Mouse (Mus musculus): ENCODE measurements around the gene Snx1. TPM values are rescaled to one million over a fixed set of nuclear protein-coding genes. Genes with fewer than 3 reads are reported as not detected.

Snx1 gene
- polyA plus RNA-seq, 1 experiment from 2014 or later = 142 TPM

DNA sequence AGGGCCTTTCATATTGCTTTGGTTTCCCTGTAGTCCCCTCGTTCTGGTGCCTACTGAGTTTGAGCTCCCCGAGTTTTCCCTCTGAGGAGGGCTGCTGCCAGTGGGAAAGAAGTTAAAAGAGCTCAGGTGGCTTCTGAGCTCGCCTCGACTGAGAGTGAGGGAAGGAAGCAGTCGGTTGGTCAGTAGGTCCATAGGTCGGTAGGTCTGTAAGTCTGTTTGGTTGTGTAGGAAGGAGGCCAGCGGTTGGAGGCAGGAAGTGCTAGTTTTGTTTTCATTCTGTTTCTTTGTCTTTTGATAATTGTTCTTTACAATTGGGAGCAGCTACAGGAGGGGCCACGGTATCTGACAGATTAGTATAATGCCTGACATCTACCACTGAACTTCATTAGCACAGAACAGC is 16.3 kb downstream of the Snx1 start:
- Histone ChIP-seq H3K36me3 (peaks cover 69% of the 10 kb centered on the region), H3K4me3 (replicated peaks) (no peak overlapping the region), H3K9me3 (replicated peaks) (no peaks in the 10 kb centered on the region), H3K27ac (peak overlapping the region; percentile 77), H3K27me3 (no peaks in the 10 kb centered on the region), H3K4me2 (no peak overlapping the region), H3K4me1 (0 out of 2 replicates have a peak, but pooled peaks cover 7% of the 10 kb centered on the region), H3K9ac (no peak overlapping the region)
- no peak for ATAC-seq (replicated peaks; ENCODE audit: low FRiP score)
- WGBS = 64% methylated on average over 8 of the region's 8 CpGs

GRCm38 (mm10) chr9:66109574-66109973 is 16.8 kb downstream of the Snx1 start:
- H3K4me2 ChIP-seq = no peak overlapping the region
- peaks cover 69% of the 10 kb centered on the region for H3K36me3 ChIP-seq
- no peak overlapping the region for H3K27ac ChIP-seq
- H3K9ac ChIP-seq = no peak overlapping the region
- no peaks in the 10 kb centered on the region for H3K9me3 ChIP-seq (replicated peaks)
- no peak for ATAC-seq (replicated peaks; ENCODE audit: low FRiP score)
- no peaks in the 10 kb centered on the region for H3K27me3 ChIP-seq
- H3K4me3 ChIP-seq (replicated peaks) = no peak overlapping the region
- H3K4me1 ChIP-seq = 0 out of 2 replicates have a peak, but pooled peaks cover 7% of the 10 kb centered on the region
- WGBS = 95% methylated on average over 1 of the region's 1 CpGs

GRCm38 (mm10) chr9:66105168-66105567 is 21.2 kb downstream of the Snx1 start:
- H3K27me3 ChIP-seq = no peaks in the 10 kb centered on the region
- peak overlapping the region; percentile 39 for H3K27ac ChIP-seq
- H3K4me2 ChIP-seq = no peak overlapping the region
- WGBS = 82% methylated on average over 8 of the region's 8 CpGs
- no peak for ATAC-seq (replicated peaks; ENCODE audit: low FRiP score)
- no peak overlapping the region for H3K9ac ChIP-seq
- H3K36me3 ChIP-seq = peaks cover 90% of the 10 kb centered on the region
- H3K4me3 ChIP-seq (replicated peaks) = no peak overlapping the region
- no peaks in the 10 kb centered on the region for H3K4me1 ChIP-seq
- no peaks in the 10 kb centered on the region for H3K9me3 ChIP-seq (replicated peaks)

- no peak for ATAC-seq (replicated peaks; ENCODE audit: low FRiP score)
- no peaks in the 10 kb centered on the region for H3K4me1 ChIP-seq
- H3K27me3 ChIP-seq = no peaks in the 10 kb centered on the region
- no peak overlapping the region for H3K4me3 ChIP-seq (replicated peaks)
- WGBS = 93% methylated on average over 4 of the region's 4 CpGs
- peaks cover 95% of the 10 kb centered on the region for H3K36me3 ChIP-seq
- no peak overlapping the region for H3K9ac ChIP-seq
- H3K27ac ChIP-seq = 0 out of 2 replicates have a peak overlapping the region, but pooled peaks have one; percentile 18
- no peaks in the 10 kb centered on the region for H3K9me3 ChIP-seq (replicated peaks)
- H3K4me2 ChIP-seq = no peak overlapping the region
Measured at GRCm38 (mm10) chr9:66104601-66105000, 21.8 kb downstream of the Snx1 start.

DNA sequence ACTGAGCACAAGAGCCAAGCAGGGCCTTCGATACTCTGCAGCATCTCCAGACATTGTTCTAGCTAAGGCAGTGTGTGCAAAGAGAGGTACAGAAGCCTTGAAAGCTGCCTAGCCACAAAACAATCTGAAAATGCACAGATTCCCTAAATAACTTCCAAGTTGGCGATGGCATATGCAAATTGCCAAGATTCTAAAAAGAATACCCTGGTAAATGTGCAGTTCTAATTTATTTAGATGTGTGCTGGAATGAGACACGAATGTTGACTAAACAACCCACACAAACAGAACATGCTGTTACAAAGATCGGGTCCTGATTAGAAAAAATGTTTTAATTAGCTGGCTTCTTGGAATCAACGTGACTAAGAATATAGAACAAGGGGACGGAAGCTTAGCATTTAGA is 23.7 kb downstream of the Snx1 start:
- 90% methylated on average over 6 of the region's 6 CpGs for WGBS
- no peaks in the 10 kb centered on the region for H3K9me3 ChIP-seq (replicated peaks)
- no peaks in the 10 kb centered on the region for H3K27me3 ChIP-seq
- H3K9ac ChIP-seq = no peak overlapping the region
- no peak overlapping the region for H3K4me3 ChIP-seq (replicated peaks)
- H3K27ac ChIP-seq = no peak overlapping the region
- H3K36me3 ChIP-seq = peaks cover 94% of the 10 kb centered on the region
- H3K4me1 ChIP-seq = no peaks in the 10 kb centered on the region
- no peak overlapping the region for H3K4me2 ChIP-seq
- ATAC-seq (replicated peaks; ENCODE audit: low FRiP score) = no peak

DNA sequence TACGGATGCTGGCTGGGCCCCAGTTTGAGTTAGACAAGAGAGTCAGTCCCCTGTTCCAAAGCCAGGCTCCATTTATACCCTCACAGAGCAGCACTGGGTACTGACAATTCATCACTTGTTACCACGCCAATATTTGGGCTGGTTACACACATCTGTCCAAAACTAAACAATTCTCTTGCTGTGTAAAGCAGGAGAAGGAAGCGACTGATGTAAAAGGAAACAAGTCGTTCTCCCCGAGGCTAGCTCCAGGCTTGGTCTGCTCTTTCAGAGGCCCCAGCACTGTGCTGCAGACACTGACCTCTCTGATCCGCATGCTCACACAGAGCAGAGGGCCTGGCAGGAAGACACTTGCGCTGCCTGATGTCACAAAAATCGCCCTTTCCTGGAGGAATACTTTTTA is 24.8 kb downstream of the Snx1 start:
- no peaks in the 10 kb centered on the region for H3K27me3 ChIP-seq
- H3K4me1 ChIP-seq = no peaks in the 10 kb centered on the region
- 87% methylated on average over 8 of the region's 8 CpGs for WGBS
- no peaks in the 10 kb centered on the region for H3K9me3 ChIP-seq (replicated peaks)
- H3K4me2 ChIP-seq = no peak overlapping the region
- ATAC-seq (replicated peaks; ENCODE audit: low FRiP score) = no peak
- no peak overlapping the region for H3K4me3 ChIP-seq (replicated peaks)
- no peak overlapping the region for H3K27ac ChIP-seq
- H3K36me3 ChIP-seq = peaks cover 96% of the 10 kb centered on the region
- H3K9ac ChIP-seq = no peak overlapping the region

- H3K4me3 ChIP-seq (replicated peaks) = no peak overlapping the region
- H3K4me1 ChIP-seq = peaks cover 18% of the 10 kb centered on the region; the same call in 1 of the 2 replicates
- 62% methylated on average over 2 of the region's 2 CpGs for WGBS
- no peak overlapping the region for H3K9ac ChIP-seq
- H3K27me3 ChIP-seq = no peaks in the 10 kb centered on the region
- peaks cover 95% of the 10 kb centered on the region for H3K36me3 ChIP-seq
- H3K9me3 ChIP-seq (replicated peaks) = no peaks in the 10 kb centered on the region
- H3K27ac ChIP-seq = 0 out of 2 replicates have a peak overlapping the region, but pooled peaks have one; percentile 13
- no peak overlapping the region for H3K4me2 ChIP-seq
- no peak for ATAC-seq (replicated peaks; ENCODE audit: low FRiP score)
Measured at GRCm38 (mm10) chr9:66092664-66093063, 33.7 kb downstream of the Snx1 start.

DNA sequence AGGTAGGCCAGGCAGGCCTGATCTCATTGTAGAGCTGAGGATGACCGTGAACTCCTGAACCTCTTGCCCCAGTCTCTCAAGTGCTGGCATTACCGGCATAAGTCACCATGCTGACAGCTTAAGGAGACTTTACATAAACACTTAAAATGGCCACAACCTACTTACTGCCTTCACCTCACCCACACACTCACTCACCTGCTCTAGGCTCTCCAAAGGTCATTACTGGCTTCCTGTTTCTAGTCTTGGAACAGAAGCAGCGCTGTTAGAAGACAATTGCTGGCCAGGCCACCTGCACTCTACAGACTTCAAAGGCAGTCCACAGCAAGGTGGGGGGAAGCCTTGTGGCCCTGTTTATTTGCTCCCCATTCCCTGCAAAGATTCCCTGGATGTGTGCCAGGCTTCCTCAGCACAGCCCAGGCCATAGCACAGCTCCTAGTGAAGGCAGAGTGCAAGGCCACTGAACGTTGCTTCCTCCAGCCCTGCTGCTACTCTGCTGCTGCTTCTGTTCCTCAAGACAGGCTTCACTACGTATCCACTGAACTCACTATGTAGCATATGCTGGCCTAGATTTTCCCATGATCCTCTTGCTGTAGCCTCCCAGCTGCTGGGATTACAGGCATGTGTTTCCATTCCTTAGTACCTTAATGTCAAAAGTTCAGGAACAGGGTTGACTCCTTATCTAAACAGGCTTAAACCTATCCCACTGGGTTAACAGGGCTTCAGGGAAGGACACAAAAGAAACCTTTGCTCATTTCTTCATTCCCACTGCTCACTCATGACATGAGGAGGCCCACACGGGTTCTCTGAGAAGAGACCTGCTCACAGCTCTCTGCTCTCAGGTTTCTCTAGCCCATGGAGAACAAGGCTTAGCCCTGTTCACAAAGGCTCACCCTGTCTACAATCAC is 34.8 kb downstream of the Snx1 start:
- peak overlapping the region; percentile 60 for H3K27ac ChIP-seq
- H3K9me3 ChIP-seq (replicated peaks) = no peaks in the 10 kb centered on the region
- no peak overlapping the region for H3K4me3 ChIP-seq (replicated peaks)
- H3K4me2 ChIP-seq = no peak overlapping the region
- H3K9ac ChIP-seq = no peak overlapping the region
- ATAC-seq (replicated peaks; ENCODE audit: low FRiP score) = no peak
- WGBS = 48% methylated on average over 6 of the region's 6 CpGs
- peaks cover 18% of the 10 kb centered on the region; the same call in 1 of the 2 replicates for H3K4me1 ChIP-seq
- H3K27me3 ChIP-seq = no peaks in the 10 kb centered on the region
- peaks cover 95% of the 10 kb centered on the region for H3K36me3 ChIP-seq

DNA sequence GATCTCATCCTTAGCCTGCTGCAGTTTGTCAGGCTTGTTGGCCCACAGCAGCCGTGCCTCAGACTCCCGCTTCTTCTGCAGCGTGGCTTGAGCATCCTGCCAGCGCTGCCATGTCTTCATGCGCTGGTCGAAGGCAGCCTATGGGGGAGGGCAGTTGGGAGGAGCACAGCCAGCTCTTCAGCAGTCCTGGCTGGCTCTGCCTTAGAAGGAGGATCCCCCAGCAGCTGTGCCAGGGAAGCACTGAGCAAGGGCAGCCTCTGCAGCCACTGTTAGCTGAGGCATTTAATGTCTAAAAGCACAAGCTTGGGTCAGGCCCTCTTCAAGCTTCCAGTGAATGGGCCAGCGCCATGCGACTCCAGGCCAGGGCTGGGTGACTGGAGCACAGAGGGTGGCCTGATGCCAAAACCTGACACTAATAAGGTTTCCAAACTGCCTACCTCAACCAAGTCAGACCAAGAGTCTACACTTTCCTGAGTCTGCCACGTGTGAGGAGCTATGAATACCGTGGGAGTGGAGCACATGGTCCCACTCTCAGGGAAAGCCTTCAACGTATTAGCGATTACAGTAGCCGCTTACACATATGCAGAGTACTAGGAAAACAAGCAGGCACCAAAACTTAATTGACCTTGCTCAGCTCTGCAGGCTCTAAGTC is 35.7 kb downstream of the Snx1 start:
- H3K9me3 ChIP-seq (replicated peaks) = no peaks in the 10 kb centered on the region
- no peak overlapping the region for H3K9ac ChIP-seq
- no peaks in the 10 kb centered on the region for H3K27me3 ChIP-seq
- peak overlapping the region; percentile 60 for H3K27ac ChIP-seq
- WGBS = 82% methylated on average over 13 of the region's 13 CpGs
- H3K4me1 ChIP-seq = peaks cover 18% of the 10 kb centered on the region; the same call in 1 of the 2 replicates
- peaks cover 91% of the 10 kb centered on the region for H3K36me3 ChIP-seq
- ATAC-seq (replicated peaks; ENCODE audit: low FRiP score) = 0 out of 2 replicates have a peak, but pooled peaks have one; percentile 15
- H3K4me2 ChIP-seq = no peak overlapping the region
- no peak overlapping the region for H3K4me3 ChIP-seq (replicated peaks)

GRCm38 (mm10) chr9:66088411-66088810 is 38.0 kb downstream of the Snx1 start:
- H3K4me3 ChIP-seq (replicated peaks) = no peak overlapping the region
- H3K9me3 ChIP-seq (replicated peaks) = no peaks in the 10 kb centered on the region
- no peaks in the 10 kb centered on the region for H3K27me3 ChIP-seq
- peaks cover 18% of the 10 kb centered on the region; the same call in 1 of the 2 replicates for H3K4me1 ChIP-seq
- WGBS = 46% methylated on average over 4 of the region's 4 CpGs
- H3K9ac ChIP-seq = no peak overlapping the region
- 0 out of 2 replicates have a peak, but pooled peaks have one; percentile 36 for ATAC-seq (replicated peaks; ENCODE audit: low FRiP score)
- H3K4me2 ChIP-seq = no peak overlapping the region
- H3K27ac ChIP-seq = 0 out of 2 replicates have a peak overlapping the region, but pooled peaks have one; percentile 5
- peaks cover 68% of the 10 kb centered on the region for H3K36me3 ChIP-seq

DNA sequence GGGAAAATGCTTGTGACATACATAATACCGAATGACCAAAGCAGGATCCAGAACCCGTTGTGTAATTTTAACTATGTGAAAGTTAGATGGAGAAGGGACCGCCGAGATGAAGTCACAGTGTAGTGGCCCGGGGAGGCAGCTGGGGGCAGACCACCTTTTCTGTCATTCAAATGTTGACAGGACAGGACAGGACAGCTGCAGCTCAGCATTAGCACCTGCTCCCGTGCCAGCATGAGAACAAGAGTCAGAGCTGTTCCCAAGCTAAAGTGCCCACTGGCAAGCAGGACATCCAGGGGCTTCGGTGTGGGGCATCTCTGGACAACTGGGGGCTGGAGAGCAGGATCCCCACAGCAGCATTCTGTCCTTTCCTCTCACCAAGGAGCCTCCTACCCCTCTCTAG is 39.3 kb downstream of the Snx1 start:
- 97% methylated on average over 7 of the region's 7 CpGs for WGBS
- Histone ChIP-seq H3K4me3 (replicated peaks) (no peak overlapping the region), H3K36me3 (peaks cover 55% of the 10 kb centered on the region), H3K9ac (no peak overlapping the region), H3K27me3 (no peaks in the 10 kb centered on the region), H3K4me2 (no peak overlapping the region), H3K27ac (no peak overlapping the region), H3K9me3 (replicated peaks) (no peaks in the 10 kb centered on the region), H3K4me1 (peaks cover 11% of the 10 kb centered on the region; the same call in 1 of the 2 replicates)
- ATAC-seq (replicated peaks; ENCODE audit: low FRiP score) = no peak

DNA sequence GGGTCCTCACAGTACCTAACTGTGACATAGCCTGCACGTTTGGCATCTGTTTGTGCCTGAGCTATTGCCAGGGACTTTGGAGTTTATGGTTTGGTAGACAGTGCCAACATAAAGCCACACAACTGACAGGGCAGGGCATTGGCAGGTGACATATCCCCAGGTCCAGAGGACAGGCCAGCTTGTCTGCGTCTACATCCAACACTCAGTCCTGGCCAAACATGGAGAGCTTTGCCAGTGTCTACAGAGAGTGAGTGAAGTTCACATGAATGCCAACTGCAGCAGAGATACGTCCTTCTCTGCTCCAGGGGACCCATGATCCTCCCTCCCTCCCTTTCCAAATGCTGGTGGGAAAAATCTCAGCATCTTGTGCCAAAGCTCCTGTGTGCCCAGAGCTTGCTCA is 42.2 kb downstream of the Snx1 start:
- Histone ChIP-seq H3K9ac (no peak overlapping the region), H3K27ac (no peak overlapping the region), H3K4me1 (0 out of 2 replicates have a peak, but pooled peaks cover 6% of the 10 kb centered on the region), H3K27me3 (no peaks in the 10 kb centered on the region), H3K9me3 (replicated peaks) (no peaks in the 10 kb centered on the region), H3K36me3 (peaks cover 30% of the 10 kb centered on the region), H3K4me3 (replicated peaks) (no peak overlapping the region), H3K4me2 (no peak overlapping the region)
- no peak for ATAC-seq (replicated peaks; ENCODE audit: low FRiP score)
- 90% methylated on average over 3 of the region's 3 CpGs for WGBS
